Mouse (Mus musculus): ENCODE data around the gene Kcnmb3. TPM values are rescaled to one million over a fixed set of nuclear protein-coding genes. Genes with fewer than 3 reads are reported as not detected.

Kcnmb3 gene
- polyA plus RNA-seq, 1 experiment from 2014 or later: 0.18 TPM

DNA sequence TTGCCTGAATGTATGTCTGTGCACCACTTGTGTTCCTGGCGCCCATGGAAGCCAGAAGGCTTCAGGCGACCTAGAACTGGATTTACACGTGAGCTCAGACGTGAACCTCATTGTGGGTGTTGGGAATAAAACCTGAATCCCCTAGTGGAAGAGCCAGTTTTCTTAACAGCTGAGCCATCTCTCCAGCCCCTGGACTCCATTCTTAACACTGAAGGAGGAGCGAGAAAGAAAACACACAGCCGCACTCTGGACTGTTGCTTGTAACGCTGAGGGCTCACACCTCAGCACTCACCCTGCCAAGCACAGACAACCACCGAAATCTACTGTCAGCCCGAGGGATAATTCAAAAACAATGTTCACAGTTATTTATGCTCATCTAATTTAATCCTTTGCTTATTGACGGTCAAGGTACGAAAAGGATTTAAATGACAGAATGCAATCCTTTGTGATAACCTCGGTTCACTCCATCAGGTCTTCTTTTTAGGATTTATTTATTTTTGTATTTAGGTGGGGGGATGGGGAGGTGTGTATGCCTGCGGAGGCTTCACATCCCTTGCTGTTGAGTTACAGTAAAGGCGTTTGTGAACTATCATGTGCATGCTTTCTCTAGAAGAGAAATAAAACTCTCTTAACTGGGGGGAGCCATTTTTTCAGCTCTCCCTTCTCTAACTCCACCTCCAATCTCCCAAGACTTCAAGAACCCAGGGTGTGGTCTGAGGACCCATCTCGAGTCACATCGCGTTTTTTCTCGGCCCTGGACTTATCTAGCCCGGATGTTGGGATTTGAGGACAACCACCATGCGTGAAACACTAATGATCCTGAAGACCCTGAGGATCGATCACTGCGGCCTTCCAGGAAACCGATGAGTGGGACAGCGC lies 17.7 kb upstream of the Kcnmb3 start, which contains the start of gene Zfp639:
TSS of gene Zfp639 (plus strand) at position 764 of the 879 bp plus-strand sequence.
- no peak for ATAC-seq
- Histone ChIP-seq H3K4me2 (peak within 1 kb of the TSS; percentile 66), H3K4me1 (peaks cover 33% of the 10 kb centered on the region), H3K4me3 (peak within 1 kb of the TSS; percentile 82), H3K9ac (peak within 1 kb of the TSS; percentile 93), H3K27me3 (no peaks in the 10 kb centered on the region), H3K9me3 (replicated peaks) (no peaks in the 10 kb centered on the region), H3K36me3 (ENCODE audit: poor library complexity, severe bottlenecking) (no peaks in the 10 kb centered on the region), H3K27ac (peak within 1 kb of the TSS; percentile 51)
- WGBS: 8% methylated on average over 24 of the region's 24 CpGs

DNA sequence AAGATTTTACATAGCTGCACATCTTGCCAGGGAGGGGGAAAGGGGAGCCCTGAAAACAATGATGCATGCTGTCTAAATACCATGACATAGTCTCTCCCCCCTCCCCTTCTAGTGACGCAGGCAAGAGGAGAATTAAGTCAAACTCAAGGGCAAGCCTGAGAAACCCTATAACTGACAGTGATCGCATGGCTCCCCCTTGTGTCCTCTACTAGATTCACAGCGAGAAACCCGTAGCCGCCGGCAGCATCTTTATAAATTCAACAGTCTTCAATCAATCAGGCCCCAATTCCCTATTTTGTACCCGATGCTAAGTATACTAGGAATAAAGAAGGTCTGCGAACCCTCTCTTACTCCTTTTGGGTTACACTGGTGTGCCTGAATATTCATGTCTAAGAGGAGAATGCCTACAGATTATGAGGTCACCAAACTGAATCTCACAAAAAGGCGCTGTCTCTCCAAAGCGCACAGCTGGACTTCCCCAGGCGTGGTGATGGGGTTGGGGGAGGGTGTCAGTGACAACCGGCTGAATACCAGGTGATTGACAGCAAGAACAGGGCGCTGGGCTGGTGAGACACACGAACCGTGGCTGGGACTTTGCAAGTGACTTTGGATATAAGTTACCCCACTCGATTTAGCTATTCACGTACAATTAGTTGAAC lies 16.8 kb upstream of the Kcnmb3 start:
- H3K27me3 ChIP-seq: no peaks in the 10 kb centered on the region
- whole genome bisulfite sequencing: under 1% methylated on average over 17 of the region's 17 CpGs
- H3K4me2 ChIP-seq: peak overlapping the region; percentile 66
- H3K9me3 ChIP-seq (replicated peaks): no peaks in the 10 kb centered on the region
- peak overlapping the region; percentile 23; the same call in 1 of the 2 replicates for H3K9ac ChIP-seq
- ATAC-seq: peak; percentile 41
- H3K27ac ChIP-seq: no peak overlapping the region
- H3K4me1 ChIP-seq: peaks cover 33% of the 10 kb centered on the region
- H3K36me3 ChIP-seq (ENCODE audit: poor library complexity, severe bottlenecking): no peaks in the 10 kb centered on the region
- 0 out of 2 replicates have a peak overlapping the region, but pooled peaks have one; percentile 3 for H3K4me3 ChIP-seq

DNA sequence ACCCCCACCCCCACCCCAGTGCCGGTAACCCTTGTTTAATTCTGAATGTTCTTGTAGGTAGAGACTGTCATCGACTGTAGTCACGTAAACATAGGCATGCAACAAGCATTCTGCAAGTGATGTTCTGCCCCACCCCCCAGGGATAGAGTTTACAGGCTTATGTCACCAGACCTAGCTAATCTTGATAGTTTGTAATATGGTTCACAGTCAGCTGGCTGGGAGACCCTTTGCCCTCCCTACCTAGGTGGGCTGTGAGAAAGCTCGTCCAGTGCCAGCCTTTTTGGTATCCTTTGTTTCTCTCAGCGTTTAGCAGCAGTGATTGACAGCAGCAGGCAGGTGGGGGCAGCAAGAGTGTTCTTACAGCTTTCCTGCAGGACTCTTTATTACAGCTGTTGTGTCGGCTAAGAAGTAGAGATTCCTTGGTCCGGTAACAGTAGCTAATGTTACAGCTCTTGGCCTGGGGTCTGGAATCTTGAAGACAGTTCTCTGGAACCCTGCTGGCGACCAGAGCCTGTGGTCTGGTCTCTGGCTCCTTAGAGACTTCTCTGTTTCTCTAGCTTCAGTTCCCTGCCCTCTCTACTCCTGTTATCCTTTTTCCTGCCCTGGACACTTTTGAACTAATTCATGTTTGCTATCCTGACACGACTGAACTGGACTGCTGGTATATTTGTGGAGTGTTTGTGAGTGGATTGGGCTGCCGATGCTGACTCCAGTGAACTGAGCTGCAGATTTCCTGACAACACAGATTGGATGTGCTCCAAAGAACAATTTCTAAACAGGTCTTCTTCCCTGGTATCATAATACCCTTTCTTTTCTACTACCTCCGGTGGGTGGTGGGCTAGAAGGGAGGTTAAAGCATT lies 14.6 kb upstream of the Kcnmb3 start:
- Histone ChIP-seq H3K9ac (no peak overlapping the region), H3K4me2 (no peak overlapping the region), H3K36me3 (ENCODE audit: poor library complexity, severe bottlenecking) (no peaks in the 10 kb centered on the region), H3K27me3 (no peaks in the 10 kb centered on the region), H3K4me3 (no peak overlapping the region), H3K4me1 (peaks cover 21% of the 10 kb centered on the region), H3K27ac (no peak overlapping the region), H3K9me3 (replicated peaks) (no peaks in the 10 kb centered on the region)
- ATAC-seq: no peak
- 56% methylated on average over 11 of the region's 11 CpGs for WGBS

DNA sequence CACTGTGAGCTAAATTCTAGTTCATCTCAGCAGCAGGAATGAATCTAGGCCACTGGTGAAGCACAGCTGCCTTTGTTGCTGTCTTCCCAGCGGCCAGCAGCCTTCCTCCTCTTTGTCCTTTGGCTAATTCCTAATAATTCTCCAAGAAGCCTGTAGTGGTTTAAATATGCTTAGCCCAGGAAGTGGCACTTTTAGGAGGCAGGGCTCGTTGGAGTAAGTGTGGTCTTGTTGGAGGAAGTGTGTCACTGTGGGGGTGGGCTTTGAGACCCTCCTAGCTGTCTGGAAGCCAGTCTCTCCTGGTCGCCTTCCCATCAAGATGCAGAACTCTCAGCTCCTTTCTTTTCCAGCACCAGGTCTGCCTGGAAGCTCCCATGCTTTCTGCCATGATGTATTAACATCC lies 13.8 kb upstream of the Kcnmb3 start:
- H3K27ac ChIP-seq: no peak overlapping the region
- H3K27me3 ChIP-seq: no peaks in the 10 kb centered on the region
- no peaks in the 10 kb centered on the region for H3K36me3 ChIP-seq (ENCODE audit: poor library complexity, severe bottlenecking)
- H3K4me2 ChIP-seq: no peak overlapping the region
- 62% methylated on average over 3 of the region's 3 CpGs for WGBS
- H3K4me1 ChIP-seq: peaks cover 15% of the 10 kb centered on the region
- no peaks in the 10 kb centered on the region for H3K9me3 ChIP-seq (replicated peaks)
- no peak for ATAC-seq
- no peak overlapping the region for H3K4me3 ChIP-seq
- H3K9ac ChIP-seq: no peak overlapping the region

DNA sequence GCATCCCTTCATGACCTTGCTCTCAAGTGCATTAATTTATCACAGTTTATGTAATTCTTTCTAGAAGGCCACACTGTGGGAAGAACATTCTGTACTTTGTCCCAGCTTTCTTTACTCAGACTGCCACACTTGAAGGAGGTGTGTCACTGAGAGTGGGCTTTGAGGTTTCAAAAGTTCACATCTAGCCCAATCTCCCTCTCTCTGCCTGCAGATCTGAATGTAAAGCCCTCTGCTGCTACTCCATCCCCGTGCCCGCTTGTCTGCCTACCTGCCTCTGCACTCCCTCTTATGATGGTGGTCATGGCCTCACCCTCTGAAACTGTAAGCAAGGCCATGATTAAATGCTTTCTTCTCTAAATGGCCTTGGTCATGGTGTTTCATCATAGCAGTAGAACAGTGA lies 8.3 kb upstream of the Kcnmb3 start:
- WGBS: 95% methylated on average over 2 of the region's 2 CpGs
- H3K36me3 ChIP-seq (ENCODE audit: poor library complexity, severe bottlenecking): no peaks in the 10 kb centered on the region
- H3K27me3 ChIP-seq: no peaks in the 10 kb centered on the region
- ATAC-seq: no peak
- H3K27ac ChIP-seq: no peak overlapping the region
- no peak overlapping the region for H3K4me2 ChIP-seq
- H3K4me1 ChIP-seq: peaks cover 5% of the 10 kb centered on the region
- no peak overlapping the region for H3K9ac ChIP-seq
- H3K4me3 ChIP-seq: no peak overlapping the region
- no peaks in the 10 kb centered on the region for H3K9me3 ChIP-seq (replicated peaks)

DNA sequence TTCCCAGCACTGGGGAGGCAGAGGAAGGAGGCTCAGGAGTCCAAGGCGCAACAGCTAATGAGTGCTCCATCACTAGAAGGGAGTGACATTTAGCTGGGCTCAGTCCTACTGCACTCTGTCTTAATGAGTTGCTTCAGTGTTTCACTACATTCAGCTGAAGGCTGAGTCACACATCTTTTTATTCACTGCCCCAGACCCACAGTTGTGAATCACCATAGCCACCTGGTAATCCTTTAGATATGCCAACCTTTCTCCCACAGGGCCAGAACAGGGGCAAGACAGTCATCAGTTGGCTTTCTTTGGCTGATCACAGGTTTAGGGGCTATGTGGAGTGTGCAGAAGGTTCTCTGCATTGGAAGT lies 4.7 kb upstream of the Kcnmb3 start:
- WGBS: 83% methylated on average over 1 of the region's 1 CpGs
- ATAC-seq: no peak
- no peaks in the 10 kb centered on the region for H3K9me3 ChIP-seq (replicated peaks)

GRCm38 (mm10) chr3:32495856-32496710 lies 4.1 kb upstream of the Kcnmb3 start:
- Histone ChIP-seq H3K4me2 (no peak overlapping the region), H3K36me3 (ENCODE audit: poor library complexity, severe bottlenecking) (no peaks in the 10 kb centered on the region), H3K9ac (no peak overlapping the region), H3K27ac (no peak overlapping the region), H3K4me1 (peaks cover 7% of the 10 kb centered on the region), H3K27me3 (no peaks in the 10 kb centered on the region), H3K4me3 (no peak overlapping the region), H3K9me3 (replicated peaks) (no peaks in the 10 kb centered on the region)
- 35% methylated on average over 8 of the region's 8 CpGs for WGBS
- 0 out of 2 replicates have a peak, but pooled peaks have one; percentile 33 for ATAC-seq

More for the DNA sequence above, 4.7 kb upstream of the Kcnmb3 start:
- H3K27me3 ChIP-seq: no peaks in the 10 kb centered on the region
- no peak overlapping the region for H3K9ac ChIP-seq
- H3K4me1 ChIP-seq: peaks cover 7% of the 10 kb centered on the region
- H3K4me3 ChIP-seq: no peak overlapping the region
- H3K36me3 ChIP-seq (ENCODE audit: poor library complexity, severe bottlenecking): no peaks in the 10 kb centered on the region
- H3K4me2 ChIP-seq: no peak overlapping the region
- H3K27ac ChIP-seq: no peak overlapping the region

GRCm38 (mm10) chr3:32495088-32495770 lies 3.2 kb upstream of the Kcnmb3 start:
- no peak for ATAC-seq
- WGBS: 41% methylated on average over 8 of the region's 8 CpGs
- Histone ChIP-seq H3K4me2 (no peak overlapping the region), H3K27ac (no peak overlapping the region), H3K4me1 (peaks cover 7% of the 10 kb centered on the region), H3K27me3 (no peaks in the 10 kb centered on the region), H3K4me3 (no peak overlapping the region), H3K9me3 (replicated peaks) (no peaks in the 10 kb centered on the region), H3K36me3 (ENCODE audit: poor library complexity, severe bottlenecking) (no peaks in the 10 kb centered on the region), H3K9ac (no peak overlapping the region)

DNA sequence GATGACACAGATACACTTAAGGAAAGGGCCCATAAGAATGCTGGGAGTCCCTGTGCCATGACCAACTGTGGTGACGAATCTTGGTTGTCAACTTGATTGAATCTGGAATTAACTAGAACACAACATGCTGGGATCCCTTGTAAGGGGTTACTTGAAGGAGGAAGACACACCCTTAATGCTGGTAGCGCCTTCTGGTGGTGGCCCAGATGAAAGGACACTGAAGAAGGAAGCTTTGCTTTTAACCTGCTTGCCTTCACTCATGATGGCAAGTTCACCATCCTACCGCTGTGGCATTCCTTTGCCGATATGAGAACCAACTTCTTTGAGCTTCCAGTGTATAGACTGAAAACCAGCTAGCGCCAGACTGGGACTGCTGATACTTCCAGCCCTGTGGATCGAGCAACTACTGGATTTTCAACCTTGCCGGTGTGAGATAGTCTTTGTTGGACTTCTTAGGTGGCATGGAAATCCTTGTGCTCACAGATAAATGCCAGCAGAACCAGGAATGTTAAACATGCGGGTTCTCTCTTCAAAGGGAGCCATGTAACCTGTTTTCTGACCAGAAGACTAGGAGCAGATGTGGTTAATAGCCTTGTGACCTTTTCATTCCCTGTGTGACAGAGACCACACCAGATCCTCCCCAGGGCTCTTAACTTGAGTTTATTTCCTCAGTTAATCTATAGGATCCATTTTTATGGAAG lies 2.5 kb upstream of the Kcnmb3 start:
- Histone ChIP-seq H3K4me1 (peaks cover 7% of the 10 kb centered on the region), H3K36me3 (ENCODE audit: poor library complexity, severe bottlenecking) (no peaks in the 10 kb centered on the region), H3K27ac (no peak overlapping the region), H3K9ac (no peak overlapping the region), H3K4me3 (no peak overlapping the region), H3K4me2 (no peak overlapping the region), H3K9me3 (replicated peaks) (no peaks in the 10 kb centered on the region), H3K27me3 (no peaks in the 10 kb centered on the region)
- no peak for ATAC-seq
- WGBS: 92% methylated on average over 8 of the region's 8 CpGs

DNA sequence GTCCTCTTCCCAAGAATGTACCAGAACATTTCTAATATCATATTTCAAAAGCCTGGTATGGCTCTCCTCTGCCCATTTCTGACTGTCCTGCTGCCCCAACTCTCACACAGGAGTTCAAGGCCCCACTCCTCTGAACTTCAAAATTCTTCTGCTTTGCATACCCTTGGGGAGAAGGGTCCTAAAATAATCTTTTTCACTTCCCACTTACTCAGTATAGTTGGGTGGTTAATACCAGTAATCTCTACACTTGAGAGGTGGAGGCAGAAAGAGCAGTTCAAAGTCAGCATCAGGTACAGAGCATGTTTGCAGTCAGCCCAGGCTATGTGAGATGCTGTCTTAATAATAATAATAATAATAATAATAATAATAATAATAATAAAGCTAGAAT lies 1.1 kb downstream of the Kcnmb3 start:
- Histone ChIP-seq H3K36me3 (ENCODE audit: poor library complexity, severe bottlenecking) (no peaks in the 10 kb centered on the region), H3K27ac (no peak overlapping the region), H3K4me1 (peaks cover 7% of the 10 kb centered on the region), H3K4me2 (no peak overlapping the region), H3K9ac (no peak overlapping the region), H3K27me3 (no peaks in the 10 kb centered on the region), H3K9me3 (replicated peaks) (no peaks in the 10 kb centered on the region), H3K4me3 (no peak overlapping the region)
- no peak for ATAC-seq
